Mouse (Mus musculus) hindbrain, embryonic 14.5 days (tissue): Measurements from ENCODE around the gene Lrrfip1. TPM values are rescaled to one million over a fixed set of nuclear protein-coding genes. Genes with fewer than 3 reads are reported as not detected.

Experiments used
- ATAC-seq: fragments of 200-750 bp; cut with Nextera tagmentation; 2 replicates; pipeline ENCODE4 v1.8.0; 2017; ENCODE audit warnings: moderate number of reproducible peaks, mild to moderate bottlenecking, moderate TSS enrichment, moderate library complexity; ENCODE audit not compliant: low FRiP score
- DNase-seq: peaks from one replicate; pipeline ENCODE4 v3.0.0-alpha.2; 2015; ENCODE audit warnings: low spot score
- H3K27ac ChIP-seq: fragments of 300-500 bp; sonication (generic); 2 replicates; pipeline ENCODE4 v1.5.1; 2014; ENCODE audit warnings: mild to moderate bottlenecking, moderate library complexity
- H3K27me3 ChIP-seq: fragments of 300-500 bp; sonication (generic); 2 replicates; pipeline ENCODE4 v1.6.1; 2014; ENCODE audit warnings: mild to moderate bottlenecking, low read length, mixed read lengths; ENCODE audit not compliant: control insufficient read depth, insufficient read depth
- H3K36me3 ChIP-seq: fragments of 300-500 bp; sonication (generic); replicated peaks from 2 replicates; pipeline ENCODE4 v1.6.1; 2014; ENCODE audit not compliant: control insufficient read depth, insufficient read depth
- H3K4me1 ChIP-seq: fragments of 300-500 bp; sonication (generic); replicated peaks from 2 replicates; pipeline ENCODE4 v1.6.1; 2014; ENCODE audit warnings: antibody characterized with exemption, low read length, mixed read lengths; ENCODE audit not compliant: control insufficient read depth, insufficient read depth
- H3K4me2 ChIP-seq: fragments of 300-500 bp; sonication (generic); replicated peaks from 2 replicates; pipeline ENCODE4 v1.6.1; 2014; ENCODE audit warnings: mild to moderate bottlenecking, moderate library complexity
- H3K4me3 ChIP-seq: fragments of 300-500 bp; sonication (generic); replicated peaks from 2 replicates; pipeline ENCODE4 v1.5.1; 2014; ENCODE audit warnings: mild to moderate bottlenecking, low read length
- H3K9ac ChIP-seq: fragments of 300-500 bp; sonication (generic); 2 replicates; pipeline ENCODE4 v1.6.1; 2014
- H3K9me3 ChIP-seq: fragments of 300-500 bp; sonication (generic); 2 replicates; pipeline ENCODE4 v1.6.1; 2016; ENCODE audit warnings: low read length; ENCODE audit not compliant: control insufficient read depth
- WGBS: fragments of 180-500 bp; shearing (Covaris S2); extraction: QIAGEN DNeasy Blood & Tissue Kit; methylation state at CpG from one replicate; pipeline ENCODE4 v1.1.7; 2014; 5-methylcytosine and 5-hydroxymethylcytosine counted together
- polyA plus RNA-seq: library from polyadenylated mRNA; unstranded; fragments of >200 nt; fragmentation: Nextera tagmentation; extraction: Ambion mirVana; gene quantifications from 2 replicates; pipeline ENCODE4 v1.2.1, GENCODE M21; 2014

Lrrfip1 gene
- polyA plus RNA-seq, 1 experiment from 2014 or later: 39.5 TPM

GRCm38 (mm10) chr1:91064903-91065525 lies 66.5 kb downstream of the Lrrfip1 start:
- no peaks in the 10 kb centered on the region for H3K9me3 ChIP-seq
- no peaks in the 10 kb centered on the region for H3K27me3 ChIP-seq
- no peaks in the 10 kb centered on the region for H3K36me3 ChIP-seq
- no peak overlapping the region for H3K27ac ChIP-seq
- no peak overlapping the region for H3K4me3 ChIP-seq
- H3K4me1 ChIP-seq: peaks cover 13% of the 10 kb centered on the region
- DNase-seq (no peak), ATAC-seq (no peak)
- 92% methylated on average over 11 of the region's 11 CpGs for WGBS
- H3K9ac ChIP-seq: no peak overlapping the region
- no peak overlapping the region for H3K4me2 ChIP-seq

GRCm38 (mm10) chr1:91066061-91066460 lies 67.5 kb downstream of the Lrrfip1 start:
- no peaks in the 10 kb centered on the region for H3K9me3 ChIP-seq

GRCm38 (mm10) chr1:91066599-91066998 lies 68.1 kb downstream of the Lrrfip1 start:
- no peak for DNase-seq
- Histone ChIP-seq H3K4me1 (peaks cover 12% of the 10 kb centered on the region), H3K27me3 (no peaks in the 10 kb centered on the region), H3K36me3 (no peaks in the 10 kb centered on the region), H3K9ac (no peak overlapping the region), H3K4me2 (no peak overlapping the region), H3K4me3 (no peak overlapping the region), H3K27ac (no peak overlapping the region), H3K9me3 (no peaks in the 10 kb centered on the region)
- ATAC-seq: no peak
- 94% methylated on average over 2 of the region's 2 CpGs for WGBS

More at GRCm38 (mm10) chr1:91066061-91066460, 67.5 kb downstream of the Lrrfip1 start:
- H3K9ac ChIP-seq: no peak overlapping the region
- 95% methylated on average over 6 of the region's 6 CpGs for WGBS
- peaks cover 13% of the 10 kb centered on the region for H3K4me1 ChIP-seq
- no peak overlapping the region for H3K27ac ChIP-seq
- H3K4me3 ChIP-seq: no peak overlapping the region
- no peak for DNase-seq
- no peaks in the 10 kb centered on the region for H3K36me3 ChIP-seq
- no peak overlapping the region for H3K4me2 ChIP-seq
- ATAC-seq: no peak
- no peaks in the 10 kb centered on the region for H3K27me3 ChIP-seq

DNA sequence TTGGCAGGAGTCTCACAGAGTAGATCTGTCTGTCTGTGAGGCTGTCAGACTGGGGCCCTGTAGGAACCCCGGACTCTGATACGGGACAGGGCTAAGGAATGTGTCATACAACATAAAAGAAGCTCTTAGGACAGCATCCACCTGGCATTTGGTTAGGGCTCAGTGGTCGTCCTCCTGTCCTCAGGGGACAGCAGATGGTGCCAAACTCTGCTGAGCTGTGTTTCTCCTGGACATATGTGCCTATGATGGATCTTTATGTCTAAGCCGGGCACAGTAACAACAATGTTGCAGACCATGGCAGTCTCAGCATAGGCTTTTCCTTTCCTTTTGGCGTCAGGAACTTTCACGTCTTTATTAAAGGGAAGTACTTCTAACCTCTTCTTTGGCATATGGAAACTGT lies 69.2 kb downstream of the Lrrfip1 start:
- H3K27me3 ChIP-seq: no peaks in the 10 kb centered on the region
- 81% methylated on average over 6 of the region's 6 CpGs for WGBS
- H3K4me2 ChIP-seq: no peak overlapping the region
- no peaks in the 10 kb centered on the region for H3K36me3 ChIP-seq
- H3K4me1 ChIP-seq: peaks cover under 1% of the 10 kb centered on the region; the same call in 1 of the 2 replicates
- no peaks in the 10 kb centered on the region for H3K9me3 ChIP-seq
- H3K27ac ChIP-seq: no peak overlapping the region
- DNase-seq: no peak
- no peak for ATAC-seq
- no peak overlapping the region for H3K9ac ChIP-seq
- H3K4me3 ChIP-seq: no peak overlapping the region

GRCm38 (mm10) chr1:91069575-91069974 lies 71.0 kb downstream of the Lrrfip1 start:
- Histone ChIP-seq H3K27ac (no peak overlapping the region), H3K36me3 (no peaks in the 10 kb centered on the region), H3K27me3 (no peaks in the 10 kb centered on the region), H3K4me3 (no peak overlapping the region), H3K4me1 (no peaks in the 10 kb centered on the region), H3K9me3 (no peaks in the 10 kb centered on the region), H3K4me2 (no peak overlapping the region), H3K9ac (no peak overlapping the region)
- ATAC-seq: no peak
- DNase-seq: no peak
- WGBS: 84% methylated on average over 6 of the region's 6 CpGs

GRCm38 (mm10) chr1:91070547-91070946 lies 72.0 kb downstream of the Lrrfip1 start:
- ATAC-seq: no peak
- no peaks in the 10 kb centered on the region for H3K9me3 ChIP-seq
- 95% methylated on average over 8 of the region's 8 CpGs for WGBS
- no peak overlapping the region for H3K4me2 ChIP-seq
- no peaks in the 10 kb centered on the region for H3K4me1 ChIP-seq
- H3K27me3 ChIP-seq: no peaks in the 10 kb centered on the region
- DNase-seq: no peak
- H3K9ac ChIP-seq: no peak overlapping the region
- H3K27ac ChIP-seq: no peak overlapping the region
- H3K4me3 ChIP-seq: no peak overlapping the region
- no peaks in the 10 kb centered on the region for H3K36me3 ChIP-seq

DNA sequence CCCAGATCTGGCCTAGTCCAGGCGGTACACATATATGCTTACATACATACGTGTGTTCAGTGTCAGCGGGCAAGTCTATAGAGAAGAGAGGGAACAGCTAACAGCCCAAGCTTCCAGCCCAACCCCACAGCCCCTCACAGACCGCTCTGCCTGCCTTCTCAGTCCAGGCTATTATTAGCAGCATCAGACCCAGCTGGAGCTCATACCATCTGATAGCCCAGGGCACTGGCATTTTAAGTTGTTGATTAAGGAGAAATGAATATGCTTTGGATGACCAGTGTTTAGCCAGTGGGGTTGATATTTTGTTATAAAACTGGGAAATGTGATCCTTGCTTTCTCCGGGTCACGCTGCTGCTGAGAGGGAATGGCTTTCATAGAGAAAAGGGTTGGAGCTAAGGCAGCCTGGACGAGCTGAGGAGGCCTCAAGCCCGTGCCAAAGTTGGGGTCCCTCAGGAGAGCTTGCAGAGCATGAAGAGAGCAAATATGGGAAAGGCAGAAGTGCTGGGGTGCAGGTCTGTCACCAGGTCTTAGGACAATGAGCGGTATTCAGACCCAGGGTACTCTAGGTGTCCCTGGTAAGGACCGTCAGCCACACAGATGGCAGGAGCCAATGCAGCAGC lies 73.2 kb downstream of the Lrrfip1 start:
- ATAC-seq (no peak), DNase-seq (no peak)
- Histone ChIP-seq H3K9me3 (no peaks in the 10 kb centered on the region), H3K27me3 (no peaks in the 10 kb centered on the region), H3K9ac (no peak overlapping the region), H3K27ac (no peak overlapping the region), H3K4me3 (no peak overlapping the region), H3K4me1 (no peaks in the 10 kb centered on the region), H3K36me3 (no peaks in the 10 kb centered on the region), H3K4me2 (no peak overlapping the region)
- WGBS: 72% methylated on average over 10 of the region's 10 CpGs

DNA sequence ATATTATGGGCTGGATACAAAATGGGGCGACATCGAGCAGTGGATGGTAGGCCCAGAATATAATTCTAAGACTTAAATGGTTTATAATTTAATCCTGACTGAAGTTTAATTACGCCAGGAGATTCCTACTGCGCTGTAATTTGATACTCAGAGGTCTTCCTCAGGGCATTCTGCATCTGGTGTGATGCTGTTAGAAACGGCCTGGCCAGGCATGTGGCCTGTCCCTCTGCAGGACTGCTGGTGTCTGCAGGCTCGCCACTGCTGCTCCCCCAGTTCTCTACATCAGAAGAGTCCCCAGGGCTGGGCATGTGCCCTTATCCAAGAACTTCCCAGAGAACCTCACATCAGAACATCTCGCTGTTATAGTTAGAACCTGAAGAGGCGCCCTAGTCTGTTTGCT lies 78.4 kb downstream of the Lrrfip1 start:
- Histone ChIP-seq H3K9me3 (no peaks in the 10 kb centered on the region), H3K36me3 (no peaks in the 10 kb centered on the region), H3K27ac (no peak overlapping the region), H3K9ac (no peak overlapping the region), H3K4me2 (no peak overlapping the region), H3K4me1 (no peaks in the 10 kb centered on the region), H3K27me3 (no peaks in the 10 kb centered on the region), H3K4me3 (no peak overlapping the region)
- DNase-seq: no peak
- ATAC-seq: no peak
- WGBS: 57% methylated on average over 8 of the region's 8 CpGs

- no peaks in the 10 kb centered on the region for H3K4me1 ChIP-seq
- no peaks in the 10 kb centered on the region for H3K9me3 ChIP-seq
- H3K4me2 ChIP-seq: no peak overlapping the region
- ATAC-seq: no peak
- no peak overlapping the region for H3K9ac ChIP-seq
- H3K36me3 ChIP-seq: no peaks in the 10 kb centered on the region
- no peak overlapping the region for H3K27ac ChIP-seq
- H3K4me3 ChIP-seq: no peak overlapping the region
- WGBS: 85% methylated on average over 9 of the region's 9 CpGs
- no peaks in the 10 kb centered on the region for H3K27me3 ChIP-seq
- no peak for DNase-seq
These were observed 78.9 kb downstream of the Lrrfip1 start for GRCm38 (mm10) chr1:91077456-91077855.
